Comparison of ENCODE assay signal across 1 mouse cellular context in genomic region chr13:54501957-54502690, GRCm38 (mm10).
TF ChIP-seq lines count a peak whose summit lies in the region.

No protein-coding gene starts in this region.

TF ChIP-seq in MEL, 35 proteins besides CTCF, POLR2A, EP300 and RAD21 (continued from another document):
- TF ChIP-seq HCFC1 (IDR thresholded peaks at IDR 0.05; ENCODE audit: low read depth, low read length) (peak; percentile 61), JUND (IDR thresholded peaks at IDR 0.05; ENCODE audit: low read depth, low read length) (no peak)
